ENCODE assay signal across 11 mouse cellular contexts in the genomic region with DNA sequence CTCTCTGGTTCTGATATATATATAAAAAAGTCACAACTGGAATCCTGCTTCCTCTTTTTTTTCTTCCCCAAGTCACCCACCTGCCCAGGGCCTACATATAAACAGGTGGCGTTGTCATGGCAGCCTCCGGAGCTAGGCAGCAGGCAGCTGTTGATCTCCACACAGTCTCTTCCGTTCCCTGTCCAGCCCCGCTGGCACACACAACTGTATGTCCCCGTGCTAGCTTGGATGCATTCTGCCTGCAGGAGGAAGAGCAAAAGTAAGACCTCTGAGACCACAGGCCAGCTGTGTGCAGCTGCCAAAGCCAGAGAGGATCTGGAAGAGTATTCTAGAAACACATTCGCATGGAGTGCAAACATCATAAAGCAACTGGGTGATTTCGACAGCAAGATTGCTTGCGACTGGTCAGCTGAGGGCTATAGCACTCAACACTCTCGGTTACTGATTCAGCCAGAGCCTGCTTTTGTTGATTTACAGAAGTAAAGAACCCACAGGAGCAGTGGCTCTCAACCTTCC.
DNase-seq lines count a peak whose midpoint lies in the region; ATAC-seq and TF ChIP-seq lines count a peak whose summit lies in the region.
"Had no signal": no experiment of that assay in that cellular context is flagged by ENCODE, and none has a peak within 500 bp of the region (broad histone marks: within the 10 kb centered on the region; RNA-seq: fewer than 3 reads in every experiment).

No protein-coding gene starts in this region.

- no peak overlapping the region for H3K4me2 ChIP-seq in embryonic facial prominence, embryonic 14.5 days (ENCODE audit: low read depth, low read length)
- no peak overlapping the region for H3K4me2 ChIP-seq in lung, postnatal 0 days (replicated peaks; ENCODE audit: low read depth, low read length)
- H3K4me2 ChIP-seq: embryonic facial prominence, embryonic 12.5 days; hindbrain, embryonic 14.5 days had no signal

- no peak for ATAC-seq in embryonic facial prominence, embryonic 14.5 days (ENCODE audit: low read depth)
- ATAC-seq in lung, postnatal 0 days: peak; percentile 81

- H3K27me3 ChIP-seq in embryonic facial prominence, embryonic 14.5 days (replicated peaks; ENCODE audit: control insufficient read depth, insufficient read depth, low read length): no peaks in the 10 kb centered on the region
- H3K27me3 ChIP-seq in embryonic facial prominence, embryonic 10.5 days (replicated peaks; ENCODE audit: low read depth, poor library complexity, severe bottlenecking): no peaks in the 10 kb centered on the region
- no peaks in the 10 kb centered on the region for H3K27me3 ChIP-seq in lung, postnatal 0 days (replicated peaks; ENCODE audit: insufficient read depth, low read length)
- H3K27me3 ChIP-seq: embryonic facial prominence, embryonic 12.5 days had no signal

- no peak overlapping the region for H3K27ac ChIP-seq in embryonic facial prominence, embryonic 14.5 days (replicated peaks; ENCODE audit: low read depth, low read length)
- no peak overlapping the region for H3K27ac ChIP-seq in embryonic facial prominence, embryonic 10.5 days (replicated peaks)
- H3K27ac ChIP-seq in lung, postnatal 0 days (ENCODE audit: low read length): no peak overlapping the region
- H3K27ac ChIP-seq: embryonic facial prominence, embryonic 12.5 days; hindbrain, embryonic 14.5 days; liver, embryonic 14.5 days had no signal

- no peaks in the 10 kb centered on the region for H3K4me1 ChIP-seq in embryonic facial prominence, embryonic 14.5 days (ENCODE audit: control insufficient read depth, insufficient read depth, low read length)
- peaks cover 11% of the 10 kb centered on the region; the same call in 1 of the 2 replicates for H3K4me1 ChIP-seq in embryonic facial prominence, embryonic 10.5 days
- 0 out of 2 replicates have a peak, but pooled peaks cover 5% of the 10 kb centered on the region for H3K4me1 ChIP-seq in lung, postnatal 0 days (ENCODE audit: insufficient read depth, low read depth, low read length)
- H3K4me1 ChIP-seq: embryonic facial prominence, embryonic 12.5 days had no signal

- no peaks in the 10 kb centered on the region for H3K9me3 ChIP-seq in embryonic facial prominence, embryonic 14.5 days (ENCODE audit: control insufficient read depth, low read length)
- no peaks in the 10 kb centered on the region for H3K9me3 ChIP-seq in embryonic facial prominence, embryonic 10.5 days
- H3K9me3 ChIP-seq in lung, postnatal 0 days (ENCODE audit: low read length): no peaks in the 10 kb centered on the region
- H3K9me3 ChIP-seq: embryonic facial prominence, embryonic 12.5 days had no signal

- 71% methylated on average over 9 of the region's 9 CpGs for WGBS in embryonic facial prominence, embryonic 14.5 days
- 86% methylated on average over 9 of the region's 9 CpGs for WGBS in embryonic facial prominence, embryonic 10.5 days
- WGBS in lung, postnatal 0 days: 41% methylated on average over 9 of the region's 9 CpGs

- TF ChIP-seq CTCF in lung, postnatal 0 days (IDR thresholded peaks at IDR 0.05): no peak

- no peak overlapping the region for H3K4me3 ChIP-seq in embryonic facial prominence, embryonic 14.5 days (ENCODE audit: low read depth, low read length)
- no peak overlapping the region for H3K4me3 ChIP-seq in embryonic facial prominence, embryonic 10.5 days
- H3K4me3 ChIP-seq in lung, postnatal 0 days (ENCODE audit: low read depth, low read length): no peak overlapping the region
- H3K4me3 ChIP-seq: embryonic facial prominence, embryonic 12.5 days had no signal

- no peaks in the 10 kb centered on the region for H3K36me3 ChIP-seq in embryonic facial prominence, embryonic 14.5 days (ENCODE audit: control insufficient read depth, insufficient read depth, low read length)
- no peaks in the 10 kb centered on the region for H3K36me3 ChIP-seq in embryonic facial prominence, embryonic 10.5 days (replicated peaks)
- H3K36me3 ChIP-seq in lung, postnatal 0 days (ENCODE audit: insufficient read depth, low read length): no peaks in the 10 kb centered on the region
- H3K36me3 ChIP-seq: embryonic facial prominence, embryonic 12.5 days had no signal

- DNase-seq in embryonic facial prominence, embryonic 14.5 days (ENCODE audit: low spot score): peak; percentile 24
- DNase-seq in embryonic facial prominence, embryonic 10.5 days (ENCODE audit: low spot score): no peak
- peak; percentile 4 to 5 for DNase-seq in urinary bladder, postnatal 36 days (ENCODE audit: low spot score in 2 of 2)
- DNase-seq in urinary bladder, postnatal 25 days (ENCODE audit: low spot score): no peak
- peak; percentile 77 for DNase-seq in lung, postnatal 0 days (ENCODE audit: low spot score)
- DNase-seq in frontal cortex, adult 2 months (ENCODE audit: extremely low spot score in 1 of 2, low spot score in 1 of 2): no peak
- no peak for DNase-seq in retina, embryonic 14.5 days (ENCODE audit: low spot score)
- DNase-seq in right cerebral cortex, postnatal 14 days: no peak

- no peak for TF ChIP-seq EP300 in lung, postnatal 0 days (IDR thresholded peaks at IDR 0.05)

- no peak overlapping the region for H3K9ac ChIP-seq in embryonic facial prominence, embryonic 14.5 days (ENCODE audit: low read depth, low read length)
- no peak overlapping the region for H3K9ac ChIP-seq in lung, postnatal 0 days (replicated peaks; ENCODE audit: low read depth)
- H3K9ac ChIP-seq: embryonic facial prominence, embryonic 12.5 days; hindbrain, embryonic 14.5 days; liver, embryonic 14.5 days had no signal

Comparison
In these comparisons a context has a peak if more than half of its experiments do, and no peak if none do; other contexts are left out.
1. DNase-seq: peak in embryonic facial prominence, embryonic 14.5 days (single experiment), urinary bladder, postnatal 36 days (2 of 2) and lung, postnatal 0 days (single experiment); none in embryonic facial prominence, embryonic 10.5 days (single experiment), urinary bladder, postnatal 25 days (single experiment), frontal cortex, adult 2 months (0 of 2), retina, embryonic 14.5 days (single experiment) and right cerebral cortex, postnatal 14 days (single experiment).